8 mouse cellular contexts compared by ENCODE assay signal in genomic region chr19:8943047-8943446, GRCm38 (mm10). TPM values are rescaled to one million over a fixed set of nuclear protein-coding genes. Genes with fewer than 3 reads are reported as not detected.
DNase-seq lines count a peak whose midpoint lies in the region; ATAC-seq and TF ChIP-seq lines count a peak whose summit lies in the region.

No protein-coding gene starts in this region.

- peak overlapping the region; percentile 59 for H3K4me2 ChIP-seq in embryonic facial prominence, embryonic 11.5 days (ENCODE audit: low read depth, low read length)
- H3K4me2 ChIP-seq in intestine, embryonic 14.5 days (ENCODE audit: low read length): peak overlapping the region; percentile 75
- H3K4me2 ChIP-seq in neural tube, embryonic 12.5 days (replicated peaks): peak overlapping the region; percentile 75

- H3K4me1 ChIP-seq in liver, adult 2 months (ENCODE audit: control insufficient read depth, insufficient read depth, low read length): peaks cover 14% of the 10 kb centered on the region
- peaks cover 3% of the 10 kb centered on the region; the same call in 1 of the 2 replicates for H3K4me1 ChIP-seq in embryonic facial prominence, embryonic 11.5 days (ENCODE audit: control insufficient read depth, insufficient read depth, low read length)
- H3K4me1 ChIP-seq in intestine, embryonic 14.5 days (replicated peaks; ENCODE audit: control insufficient read depth, insufficient read depth, low read length): peaks cover 26% of the 10 kb centered on the region
- peaks cover 27% of the 10 kb centered on the region for H3K4me1 ChIP-seq in neural tube, embryonic 12.5 days

- no peak for TF ChIP-seq CTCF in liver, adult 2 months (IDR thresholded peaks at IDR 0.05; ENCODE audit: low read depth, low read length)

- peaks cover 26% of the 10 kb centered on the region for H3K36me3 ChIP-seq in liver, adult 2 months (ENCODE audit: control insufficient read depth, insufficient read depth, low read length)
- H3K36me3 ChIP-seq in embryonic facial prominence, embryonic 11.5 days (replicated peaks; ENCODE audit: control insufficient read depth, insufficient read depth, low read depth, low read length): peaks cover 23% of the 10 kb centered on the region
- H3K36me3 ChIP-seq in intestine, embryonic 14.5 days (ENCODE audit: control insufficient read depth, insufficient read depth, low read length): peaks cover 47% of the 10 kb centered on the region
- H3K36me3 ChIP-seq in neural tube, embryonic 12.5 days: peaks cover 31% of the 10 kb centered on the region

- no peak overlapping the region for H3K27ac ChIP-seq in liver, adult 2 months (replicated peaks; ENCODE audit: insufficient read depth, low read depth, low read length)
- H3K27ac ChIP-seq in embryonic facial prominence, embryonic 11.5 days (replicated peaks; ENCODE audit: low read depth, low read length): peak overlapping the region; percentile 97; the same call in 1 of the 2 replicates
- peak overlapping the region; percentile 98; the same call in 1 of the 2 replicates for H3K27ac ChIP-seq in intestine, embryonic 14.5 days (ENCODE audit: low read depth)
- no peak overlapping the region for H3K27ac ChIP-seq in neural tube, embryonic 12.5 days

- no peak for ATAC-seq in embryonic facial prominence, embryonic 11.5 days (replicated peaks; ENCODE audit: insufficient number of reproducible peaks, low FRiP score, low TSS enrichment, low read depth)
- no peak for ATAC-seq in intestine, embryonic 14.5 days (replicated peaks; ENCODE audit: low FRiP score, low TSS enrichment, low read depth)
- no peak for ATAC-seq in neural tube, embryonic 12.5 days (ENCODE audit: low FRiP score, low read depth)

- no peaks in the 10 kb centered on the region for H3K9me3 ChIP-seq in embryonic facial prominence, embryonic 11.5 days (replicated peaks; ENCODE audit: control insufficient read depth, low read length)
- no peaks in the 10 kb centered on the region for H3K9me3 ChIP-seq in intestine, embryonic 14.5 days (ENCODE audit: control insufficient read depth, low read length)
- H3K9me3 ChIP-seq in neural tube, embryonic 12.5 days: no peaks in the 10 kb centered on the region

- H3K4me3 ChIP-seq in liver, adult 2 months (ENCODE audit: insufficient read depth, low read depth, low read length): peak overlapping the region; percentile 30; the same call in 1 of the 2 replicates
- peak overlapping the region; percentile 97 for H3K4me3 ChIP-seq in embryonic facial prominence, embryonic 11.5 days (ENCODE audit: low read depth, low read length)
- H3K4me3 ChIP-seq in intestine, embryonic 14.5 days (ENCODE audit: low read depth, low read length): peak overlapping the region; percentile 98
- peak overlapping the region; percentile 94 for H3K4me3 ChIP-seq in neural tube, embryonic 12.5 days

- no peaks in the 10 kb centered on the region for H3K27me3 ChIP-seq in liver, adult 2 months (ENCODE audit: control insufficient read depth, insufficient read depth, low read length)
- H3K27me3 ChIP-seq in embryonic facial prominence, embryonic 11.5 days (ENCODE audit: control insufficient read depth, insufficient read depth, low read length): no peaks in the 10 kb centered on the region
- H3K27me3 ChIP-seq in intestine, embryonic 14.5 days (replicated peaks; ENCODE audit: control insufficient read depth, insufficient read depth, low read length): no peaks in the 10 kb centered on the region
- H3K27me3 ChIP-seq in neural tube, embryonic 12.5 days (replicated peaks): no peaks in the 10 kb centered on the region

- 45% methylated on average over 2 of the region's 2 CpGs for WGBS in liver, adult 2 months
- WGBS in embryonic facial prominence, embryonic 11.5 days: 61% methylated on average over 2 of the region's 2 CpGs
- 56% methylated on average over 2 of the region's 2 CpGs for WGBS in intestine, embryonic 14.5 days
- 80% methylated on average over 2 of the region's 2 CpGs for WGBS in neural tube, embryonic 12.5 days

- no peak for DNase-seq in liver, adult 2 months (ENCODE audit: extremely low read depth, low read depth, low spot score)
- no peak for DNase-seq in liver
- DNase-seq in embryonic facial prominence, embryonic 11.5 days (ENCODE audit: low spot score): no peak
- DNase-seq in intestine, embryonic 14.5 days (ENCODE audit: low spot score): no peak
- DNase-seq in right cerebral cortex, postnatal 25 days: no peak
- DNase-seq in B cell, adult 2 months: no peak
- DNase-seq in layer of hippocampus, postnatal 14 days (ENCODE audit: low spot score in 2 of 2): no peak

- TF ChIP-seq POLR2A in liver, adult 2 months (IDR thresholded peaks at IDR 0.05; ENCODE audit: extremely low read depth, insufficient read depth, low read length): no peak

- H3K79me2 ChIP-seq in liver, adult 2 months (ENCODE audit: control insufficient read depth, insufficient read depth, low read length): peaks cover 4% of the 10 kb centered on the region; the same call in 1 of the 2 replicates

- peak overlapping the region; percentile 89; the same call in 1 of the 2 replicates for H3K9ac ChIP-seq in liver, adult 2 months (ENCODE audit: low read depth, low read length)
- H3K9ac ChIP-seq in embryonic facial prominence, embryonic 11.5 days (replicated peaks; ENCODE audit: low read length): peak overlapping the region; percentile 99
- H3K9ac ChIP-seq in intestine, embryonic 14.5 days (ENCODE audit: low read length): peak overlapping the region; percentile 99
- peak overlapping the region; percentile 99 for H3K9ac ChIP-seq in neural tube, embryonic 12.5 days

RNA-seq across cellular contexts. Expression of gene Mta2, which starts 1.4 kb away (rescaled TPM):
- total RNA-seq in liver, adult 2 months (2014; rRNA removed): 25.6 and 27.1 TPM in 2 replicates
- polyA plus RNA-seq in liver, adult 2 months (2012; rRNA removed): 11.2 and 12.1 TPM in 2 replicates
- 57.5 and 57.6 TPM in 2 replicates for polyA plus RNA-seq in embryonic facial prominence, embryonic 11.5 days (2014; fragmentation: Nextera tagmentation; extraction: Ambion mirVana)
- polyA plus RNA-seq in intestine, embryonic 14.5 days (2014; fragmentation: Nextera tagmentation; extraction: Ambion mirVana): 40.3 and 40.7 TPM in 2 replicates
- polyA plus RNA-seq in neural tube, embryonic 12.5 days (2016; fragmentation: Nextera tagmentation; extraction: Ambion mirVana): 175 and 177 TPM in 2 replicates
- total RNA-seq in layer of hippocampus, postnatal 14 days (2021): 10 to 100 TPM; 52.4 to 56.6 TPM

RNA-seq across cellular contexts. Expression of gene Tut1, which starts 10.6 kb away (rescaled TPM):
- 6.0 and 6.2 TPM in 2 replicates for total RNA-seq in liver, adult 2 months (2014; rRNA removed)
- polyA plus RNA-seq in liver, adult 2 months (2012; rRNA removed): 9.6 and 14.6 TPM in 2 replicates
- polyA plus RNA-seq in embryonic facial prominence, embryonic 11.5 days (2014; fragmentation: Nextera tagmentation; extraction: Ambion mirVana): 25.5 and 28.0 TPM in 2 replicates
- polyA plus RNA-seq in intestine, embryonic 14.5 days (2014; fragmentation: Nextera tagmentation; extraction: Ambion mirVana): 33.3 and 33.5 TPM in 2 replicates
- polyA plus RNA-seq in neural tube, embryonic 12.5 days (2016; fragmentation: Nextera tagmentation; extraction: Ambion mirVana): 32.5 and 34.6 TPM in 2 replicates
- total RNA-seq in layer of hippocampus, postnatal 14 days (2021): 10 to 100 TPM; 15.0 to 17.3 TPM

RNA-seq across cellular contexts. Expression of gene Eml3, which starts 13.7 kb away (rescaled TPM):
- 7.4 and 7.9 TPM in 2 replicates for total RNA-seq in liver, adult 2 months (2014; rRNA removed)
- polyA plus RNA-seq in liver, adult 2 months (2012; rRNA removed): 20.2 and 26.2 TPM in 2 replicates
- 8.4 and 9.0 TPM in 2 replicates for polyA plus RNA-seq in embryonic facial prominence, embryonic 11.5 days (2014; fragmentation: Nextera tagmentation; extraction: Ambion mirVana)
- 16.8 and 18.4 TPM in 2 replicates for polyA plus RNA-seq in intestine, embryonic 14.5 days (2014; fragmentation: Nextera tagmentation; extraction: Ambion mirVana)
- polyA plus RNA-seq in neural tube, embryonic 12.5 days (2016; fragmentation: Nextera tagmentation; extraction: Ambion mirVana): 14.1 and 14.3 TPM in 2 replicates
- 10 to 100 TPM; 11.3 to 11.7 TPM for total RNA-seq in layer of hippocampus, postnatal 14 days (2021)

RNA-seq across cellular contexts. Expression of gene Rom1, which starts 13.9 kb away (rescaled TPM):
- total RNA-seq in liver, adult 2 months (2014; rRNA removed): 1.7 and 2.3 TPM in 2 replicates
- polyA plus RNA-seq in liver, adult 2 months (2012; rRNA removed): 5.0 and 7.8 TPM in 2 replicates
- 0.72 and 0.81 TPM in 2 replicates for polyA plus RNA-seq in embryonic facial prominence, embryonic 11.5 days (2014; fragmentation: Nextera tagmentation; extraction: Ambion mirVana)
- polyA plus RNA-seq in intestine, embryonic 14.5 days (2014; fragmentation: Nextera tagmentation; extraction: Ambion mirVana): 1.1 and 1.8 TPM in 2 replicates
- 2.1 and 2.3 TPM in 2 replicates for polyA plus RNA-seq in neural tube, embryonic 12.5 days (2016; fragmentation: Nextera tagmentation; extraction: Ambion mirVana)
- 1 to 10 TPM; 3.2 to 4.0 TPM for total RNA-seq in layer of hippocampus, postnatal 14 days (2021)

RNA-seq across cellular contexts. Expression of gene B3gat3, which starts 22.9 kb away (rescaled TPM):
- total RNA-seq in liver, adult 2 months (2014; rRNA removed): 16.8 and 22.6 TPM in 2 replicates
- 88.7 and 101 TPM in 2 replicates for polyA plus RNA-seq in liver, adult 2 months (2012; rRNA removed)
- 32.0 and 32.8 TPM in 2 replicates for polyA plus RNA-seq in embryonic facial prominence, embryonic 11.5 days (2014; fragmentation: Nextera tagmentation; extraction: Ambion mirVana)
- 35.7 and 36.9 TPM in 2 replicates for polyA plus RNA-seq in intestine, embryonic 14.5 days (2014; fragmentation: Nextera tagmentation; extraction: Ambion mirVana)
- polyA plus RNA-seq in neural tube, embryonic 12.5 days (2016; fragmentation: Nextera tagmentation; extraction: Ambion mirVana): 84.2 and 91.5 TPM in 2 replicates
- total RNA-seq in layer of hippocampus, postnatal 14 days (2021): 100 to 1,000 TPM; 144 to 149 TPM

Comparison
In these comparisons a context has a peak if more than half of its experiments do, and no peak if none do; other contexts are left out.
1. H3K27ac ChIP-seq: peak in embryonic facial prominence, embryonic 11.5 days (single experiment) and intestine, embryonic 14.5 days (single experiment); none in liver, adult 2 months (single experiment) and neural tube, embryonic 12.5 days (single experiment).
2. H3K4me3 ChIP-seq: peak in every context shown above with its lines; median percentile 98 in intestine, embryonic 14.5 days; 97 in embryonic facial prominence, embryonic 11.5 days; 94 in neural tube, embryonic 12.5 days; 30 in liver, adult 2 months.
3. Peak in every context shown above with its lines, with median percentiles within 50 percentile points of each other: H3K9ac ChIP-seq and H3K4me2 ChIP-seq.